Mouse (Mus musculus) brain, embryonic 14.5 days (tissue): ENCODE data around the gene Zfp661.

Experiments
- CTCF ChIP-seq: fragments of 200-500 bp; IDR thresholded peaks from 2 replicates; pipeline ENCODE4 v1.5.1; 2012; ENCODE audit warnings: inconsistent platforms, mild to moderate bottlenecking, moderate library complexity, borderline replicate concordance; ENCODE audit not compliant: insufficient read depth, insufficient read length; ENCODE audit errors: extremely low read depth
- POLR2A ChIP-seq: fragments of 200-500 bp; IDR thresholded peaks from 2 replicates; pipeline ENCODE4 v1.6.1; 2012; ENCODE audit warnings: mild to moderate bottlenecking, inconsistent platforms, borderline replicate concordance; ENCODE audit not compliant: poor library complexity, insufficient read depth, insufficient read length, severe bottlenecking; ENCODE audit errors: extremely low read depth

DNA sequence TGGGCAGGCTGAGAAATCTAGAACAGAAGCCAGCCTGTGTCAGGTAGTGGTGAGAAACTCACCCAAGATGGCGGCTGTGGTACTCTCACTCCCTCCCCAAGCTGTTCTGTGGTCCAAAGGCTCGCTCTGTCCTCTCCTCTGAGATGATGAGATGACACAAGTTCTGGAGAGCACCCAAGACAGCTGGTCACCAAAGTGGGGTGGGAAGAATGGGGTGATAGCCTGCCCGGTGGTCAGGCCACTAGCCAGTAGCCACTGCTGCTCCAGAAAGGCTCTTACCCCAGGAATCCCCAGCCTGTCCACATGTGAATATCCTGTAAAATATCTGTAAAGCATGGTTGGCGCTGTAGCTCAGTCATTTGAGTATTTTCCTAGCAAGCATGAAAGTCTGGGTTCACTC is 25.4 kb upstream of the Zfp661 start:
- TF ChIP-seq CTCF (no peak), POLR2A (no peak)
